Mouse (Mus musculus): ENCODE data around the gene Gde1.

- TF ChIP-seq ZNF384 (IDR thresholded peaks at IDR 0.05; ENCODE audit: low read depth, low read length) (no peak), ZC3H11A (IDR thresholded peaks at IDR 0.05; ENCODE audit: borderline replicate concordance, low read depth, low read length) (no peak), CHD2 (IDR thresholded peaks at IDR 0.05; ENCODE audit: low read depth, low read length) (no peak), HCFC1 (IDR thresholded peaks at IDR 0.05; ENCODE audit: borderline replicate concordance, insufficient read depth, low read length) (no peak), MAFK (IDR thresholded peaks at IDR 0.05; ENCODE audit: insufficient read depth, low read depth, low read length) (no peak)
Observed at GRCm38 (mm10) chr7:118704001-118704850, 1.4 kb downstream of the Gde1 start.
